Mouse (Mus musculus) forebrain, embryonic 14.5 days (tissue): ENCODE data around the gene Akt1. TPM values are rescaled to one million over a fixed set of nuclear protein-coding genes. Genes with fewer than 3 reads are reported as not detected.

Source experiments
- ATAC-seq: fragments of 200-750 bp; cut with Nextera tagmentation; 2 replicates; pipeline ENCODE4 v1.8.0; 2017; ENCODE audit warnings: mild to moderate bottlenecking, moderate library complexity
- DNase-seq: peaks from one replicate; pipeline ENCODE4 v3.0.0-alpha.2; 2015; ENCODE audit warnings: low spot score
- H3K27ac ChIP-seq: fragments of 300-500 bp; sonication (generic); 2 replicates; pipeline ENCODE4 v1.5.1; 2014; ENCODE audit warnings: low read depth, mild to moderate bottlenecking, control low read depth, low read length, moderate library complexity
- H3K27me3 ChIP-seq: fragments of 300-500 bp; sonication (generic); replicated peaks from 2 replicates; pipeline ENCODE4 v1.6.1; 2014; ENCODE audit warnings: low read length, control low read depth, mixed read lengths; ENCODE audit not compliant: control insufficient read depth, insufficient read depth
- H3K36me3 ChIP-seq: fragments of 300-500 bp; sonication (generic); 2 replicates; pipeline ENCODE4 v1.6.1; 2014; ENCODE audit warnings: low read length, control low read depth; ENCODE audit not compliant: control insufficient read depth, insufficient read depth
- H3K4me1 ChIP-seq: fragments of 300-500 bp; sonication (generic); 2 replicates; pipeline ENCODE4 v1.6.1; 2014; ENCODE audit warnings: antibody characterized with exemption, low read length, control low read depth; ENCODE audit not compliant: control insufficient read depth, insufficient read depth
- H3K4me2 ChIP-seq: fragments of 300-500 bp; sonication (generic); 2 replicates; pipeline ENCODE4 v1.6.1; 2014; ENCODE audit warnings: mild to moderate bottlenecking, control low read depth, low read length
- H3K4me3 ChIP-seq: fragments of 300-500 bp; sonication (generic); 2 replicates; pipeline ENCODE4 v1.5.1; 2014; ENCODE audit warnings: low read depth, low read length, control low read depth
- H3K9ac ChIP-seq: fragments of 300-500 bp; sonication (generic); 2 replicates; pipeline ENCODE4 v1.6.1; 2014; ENCODE audit warnings: mild to moderate bottlenecking, low read length, control low read depth, moderate library complexity
- H3K9me3 ChIP-seq: fragments of 300-500 bp; sonication (generic); replicated peaks from 2 replicates; pipeline ENCODE4 v1.6.1; 2016; ENCODE audit warnings: low read length, control low read depth, mixed read lengths; ENCODE audit not compliant: control insufficient read depth
- WGBS: fragments of 180-500 bp; shearing (Covaris S2); extraction: QIAGEN DNeasy Blood & Tissue Kit; methylation state at CpG from one replicate; pipeline ENCODE4 v1.1.7; 2014; 5-methylcytosine and 5-hydroxymethylcytosine counted together
- polyA plus RNA-seq: library from polyadenylated mRNA; unstranded; fragments of >200 nt; fragmentation: Nextera tagmentation; extraction: Ambion mirVana; gene quantifications from 2 replicates; pipeline ENCODE4 v1.2.1, GENCODE M21; 2014

Akt1 gene
- polyA plus RNA-seq, 1 experiment from 2014 or later = 65.4 TPM

DNA sequence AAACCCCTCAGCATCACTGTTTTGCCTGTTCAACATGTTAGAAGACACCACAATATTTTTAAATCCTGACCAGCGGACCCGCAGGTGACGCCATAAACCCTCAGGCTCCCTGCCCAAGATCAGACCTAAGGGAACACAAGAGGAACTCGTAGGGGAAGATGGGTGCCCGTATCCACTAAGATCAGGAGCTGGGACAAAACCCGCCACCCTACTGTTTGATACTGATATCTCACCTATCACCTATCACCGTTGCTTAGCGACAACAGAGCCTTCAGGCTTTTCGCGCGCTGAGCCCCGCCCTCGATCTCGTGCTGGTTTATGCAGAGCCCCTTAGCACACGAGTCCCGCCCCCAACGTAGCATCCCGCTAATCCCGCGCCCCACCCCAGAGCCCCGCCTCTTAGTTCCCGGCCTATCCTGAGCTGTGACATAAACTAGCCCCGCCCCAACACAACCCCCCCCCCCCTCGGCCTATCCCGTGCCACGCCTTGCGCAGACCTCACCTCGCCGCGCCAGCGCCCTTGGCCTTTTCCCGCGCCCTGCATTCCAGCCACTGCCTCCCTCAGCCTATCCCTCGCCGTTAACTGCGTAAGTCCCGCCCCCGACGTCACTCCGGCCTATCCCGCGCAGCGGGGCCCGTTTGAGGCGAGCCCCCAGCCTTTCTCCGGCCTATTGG, 30.4 kb downstream of the Akt1 start, which contains the start of gene Siva1:
TSS of gene Siva1 (plus strand) at position 500 of the 675 bp plus-strand sequence.
- WGBS = 2% methylated on average over 44 of the region's 46 CpGs
- H3K4me3 ChIP-seq = peak within 1 kb of the TSS; percentile 68
- peak within 1 kb of the TSS; percentile 82 for H3K27ac ChIP-seq
- ATAC-seq (peak; percentile 96), DNase-seq (peak; percentile 98)
- peak within 1 kb of the TSS; percentile 82 for H3K9ac ChIP-seq
- H3K4me2 ChIP-seq = peak within 1 kb of the TSS; percentile 87
- H3K4me1 ChIP-seq = peaks cover 7% of the 10 kb centered on the region; the same call in 1 of the 2 replicates
- no peaks in the 10 kb centered on the region for H3K9me3 ChIP-seq
- peaks cover 12% of the 10 kb centered on the region for H3K36me3 ChIP-seq
- H3K27me3 ChIP-seq = no peaks in the 10 kb centered on the region

DNA sequence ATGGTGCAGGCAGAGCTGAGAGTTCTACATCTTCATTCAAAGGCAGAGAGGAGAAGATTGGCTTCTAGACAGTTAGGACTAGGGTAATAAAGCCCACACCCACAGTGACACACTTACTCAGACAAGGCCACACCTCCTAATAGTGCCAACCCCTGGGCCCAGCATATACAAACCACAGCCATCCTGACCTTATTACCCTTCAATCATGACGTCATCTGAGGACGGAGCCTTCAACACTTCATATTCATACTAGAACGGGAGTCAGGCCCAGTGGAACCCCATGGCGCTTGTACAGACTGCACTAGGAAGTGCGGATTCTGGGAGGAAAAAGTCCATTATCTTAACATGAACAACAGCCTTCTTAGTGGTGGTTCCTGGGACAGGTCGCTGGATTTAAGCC, 31.6 kb downstream of the Akt1 start:
- no peak overlapping the region for H3K4me3 ChIP-seq
- ATAC-seq = no peak
- H3K9ac ChIP-seq = no peak overlapping the region

DNA sequence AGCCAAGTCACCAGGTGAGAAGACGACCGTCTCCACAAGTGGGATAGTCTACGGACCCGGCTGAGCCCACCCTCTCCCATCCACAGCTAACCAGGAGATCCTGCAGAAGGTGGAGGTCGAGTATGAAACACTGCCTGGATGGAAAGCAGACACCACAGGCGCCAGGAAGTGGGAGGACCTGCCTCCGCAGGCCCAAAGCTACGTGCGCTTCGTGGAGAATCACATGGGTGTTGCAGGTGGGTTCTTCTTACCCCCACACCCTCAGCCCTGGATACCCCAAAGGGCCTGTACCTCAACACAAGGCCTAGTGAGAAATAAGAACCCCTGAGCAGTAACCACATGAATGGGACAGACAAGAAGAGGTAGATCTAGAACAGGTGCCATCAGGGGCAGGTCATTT, 35.2 kb downstream of the Akt1 start:
- Histone ChIP-seq H3K4me3 (no peak overlapping the region), H3K27me3 (no peaks in the 10 kb centered on the region), H3K27ac (no peak overlapping the region), H3K36me3 (no peaks in the 10 kb centered on the region), H3K4me2 (no peak overlapping the region), H3K4me1 (no peaks in the 10 kb centered on the region), H3K9me3 (no peaks in the 10 kb centered on the region), H3K9ac (no peak overlapping the region)
- ATAC-seq = no peak
- no peak for DNase-seq
- WGBS = 91% methylated on average over 10 of the region's 10 CpGs

More for the DNA sequence above, 31.6 kb downstream of the Akt1 start:
- no peaks in the 10 kb centered on the region for H3K9me3 ChIP-seq
- WGBS = 94% methylated on average over 6 of the region's 6 CpGs
- H3K4me2 ChIP-seq = no peak overlapping the region
- H3K36me3 ChIP-seq = 0 out of 2 replicates have a peak, but pooled peaks cover 2% of the 10 kb centered on the region
- peaks cover 7% of the 10 kb centered on the region; the same call in 1 of the 2 replicates for H3K4me1 ChIP-seq
- DNase-seq = no peak
- H3K27ac ChIP-seq = no peak overlapping the region
- H3K27me3 ChIP-seq = no peaks in the 10 kb centered on the region

DNA sequence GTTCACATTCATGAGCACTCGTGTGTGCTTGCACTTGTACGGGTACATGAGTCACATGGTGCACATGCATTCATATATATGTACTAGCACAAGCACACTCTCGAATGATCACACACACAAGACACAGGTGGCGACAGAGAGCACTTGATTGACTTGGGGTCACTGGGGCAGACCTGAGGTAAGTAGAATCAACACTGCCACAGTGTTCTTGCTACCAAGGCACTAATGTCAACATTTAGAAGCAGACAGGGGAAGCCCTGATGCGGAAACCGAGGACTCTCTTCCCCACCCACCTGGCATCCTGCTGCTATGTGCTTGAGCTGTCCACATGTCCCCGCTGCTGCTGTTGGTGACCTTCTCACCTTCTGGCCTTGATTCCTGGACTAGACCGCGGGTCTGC, 41.0 kb downstream of the Akt1 start:
- no peak for DNase-seq

DNA sequence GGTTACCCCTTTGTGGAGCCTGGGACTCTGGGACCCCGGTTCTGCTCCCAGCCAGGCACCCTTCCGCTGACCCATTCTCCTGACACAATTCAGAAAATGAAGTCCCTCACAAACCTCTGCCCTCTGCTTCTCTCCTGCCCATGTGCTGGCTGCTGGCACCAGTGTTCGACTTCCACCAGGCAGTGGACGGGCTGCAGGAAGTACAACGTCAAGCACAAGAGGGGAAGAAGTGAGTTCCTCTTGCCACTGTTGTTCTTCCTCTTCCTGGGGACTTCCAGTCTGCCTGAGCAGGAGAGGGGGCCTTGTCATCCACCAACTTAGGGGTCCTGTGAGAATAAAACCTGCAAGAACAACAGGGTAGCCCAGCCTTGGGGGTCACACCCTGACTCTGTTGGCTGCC, 41.8 kb downstream of the Akt1 start:
- no peak overlapping the region for H3K9ac ChIP-seq
- H3K4me1 ChIP-seq = peaks cover 3% of the 10 kb centered on the region; the same call in 1 of the 2 replicates
- no peak for ATAC-seq
- no peak for DNase-seq
- no peak overlapping the region for H3K4me3 ChIP-seq
- no peak overlapping the region for H3K27ac ChIP-seq
- no peaks in the 10 kb centered on the region for H3K27me3 ChIP-seq
- H3K9me3 ChIP-seq = no peaks in the 10 kb centered on the region
- no peaks in the 10 kb centered on the region for H3K36me3 ChIP-seq
- H3K4me2 ChIP-seq = no peak overlapping the region
- 88% methylated on average over 5 of the region's 5 CpGs for WGBS

More for the DNA sequence above, 41.0 kb downstream of the Akt1 start:
- Histone ChIP-seq H3K27ac (no peak overlapping the region), H3K4me1 (peaks cover 3% of the 10 kb centered on the region; the same call in 1 of the 2 replicates), H3K9me3 (no peaks in the 10 kb centered on the region), H3K27me3 (no peaks in the 10 kb centered on the region), H3K4me2 (no peak overlapping the region), H3K36me3 (no peaks in the 10 kb centered on the region), H3K9ac (no peak overlapping the region), H3K4me3 (no peak overlapping the region)
- WGBS = 81% methylated on average over 9 of the region's 9 CpGs
- ATAC-seq = no peak

- Histone ChIP-seq H3K36me3 (no peaks in the 10 kb centered on the region), H3K27ac (no peak overlapping the region), H3K27me3 (no peaks in the 10 kb centered on the region), H3K4me1 (peaks cover 3% of the 10 kb centered on the region; the same call in 1 of the 2 replicates), H3K9me3 (no peaks in the 10 kb centered on the region), H3K4me2 (no peak overlapping the region), H3K4me3 (no peak overlapping the region), H3K9ac (no peak overlapping the region)
- 79% methylated on average over 11 of the region's 11 CpGs for WGBS
- DNase-seq = no peak
- ATAC-seq = no peak
Observed at GRCm38 (mm10) chr12:112632084-112632777, 42.5 kb downstream of the Akt1 start.

DNA sequence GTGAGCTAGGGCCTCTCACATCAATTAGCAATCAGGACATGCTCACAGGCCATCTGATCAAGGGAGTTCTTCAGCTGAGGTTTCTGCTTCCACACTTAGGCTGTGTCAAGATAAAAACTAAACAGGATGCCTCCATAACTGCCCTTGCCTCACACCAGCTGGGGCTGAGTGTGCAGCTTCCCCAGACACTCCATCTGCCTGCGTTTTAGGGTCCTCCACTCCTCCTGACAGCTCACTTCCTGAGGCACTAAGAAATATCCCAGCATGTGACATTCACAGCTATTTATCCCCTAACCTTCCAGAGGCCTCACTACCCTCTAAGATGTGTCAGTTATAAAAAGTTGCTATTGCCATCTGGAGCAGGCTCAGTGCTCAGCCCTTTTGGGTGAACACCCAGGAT, 43.2 kb downstream of the Akt1 start:
- no peak overlapping the region for H3K4me2 ChIP-seq
- H3K9me3 ChIP-seq = no peaks in the 10 kb centered on the region
- H3K4me3 ChIP-seq = no peak overlapping the region
- H3K27me3 ChIP-seq = no peaks in the 10 kb centered on the region
- H3K27ac ChIP-seq = no peak overlapping the region
- no peaks in the 10 kb centered on the region for H3K36me3 ChIP-seq
- DNase-seq = no peak
- no peak for ATAC-seq
- H3K9ac ChIP-seq = no peak overlapping the region
- H3K4me1 ChIP-seq = peaks cover 3% of the 10 kb centered on the region; the same call in 1 of the 2 replicates
- WGBS = 62% methylated on average over 1 of the region's 1 CpGs

DNA sequence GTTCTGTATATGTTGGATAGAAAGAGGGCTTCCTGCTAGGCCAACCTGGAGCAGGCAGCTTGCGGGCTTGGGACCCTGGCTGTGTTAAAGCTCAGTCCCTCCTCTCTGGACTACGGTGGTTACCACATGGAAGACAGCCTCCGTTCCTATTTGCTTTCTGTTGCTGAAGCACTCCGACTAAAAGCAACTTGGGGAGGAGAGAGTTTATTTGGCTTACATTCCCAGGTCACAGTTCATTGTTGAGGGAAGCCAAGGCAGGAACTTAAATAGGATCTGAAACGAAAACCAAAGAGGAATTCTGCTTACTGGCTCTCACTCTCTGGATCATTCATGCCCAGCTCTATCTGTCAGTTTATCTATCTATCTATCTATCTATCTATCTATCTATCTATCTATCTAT, 43.9 kb downstream of the Akt1 start:
- Histone ChIP-seq H3K36me3 (no peaks in the 10 kb centered on the region), H3K9me3 (no peaks in the 10 kb centered on the region), H3K9ac (no peak overlapping the region), H3K27ac (no peak overlapping the region), H3K27me3 (no peaks in the 10 kb centered on the region), H3K4me1 (peaks cover 3% of the 10 kb centered on the region; the same call in 1 of the 2 replicates), H3K4me2 (no peak overlapping the region), H3K4me3 (no peak overlapping the region)
- WGBS = 83% methylated on average over 5 of the region's 5 CpGs
- no peak for DNase-seq
- no peak for ATAC-seq

DNA sequence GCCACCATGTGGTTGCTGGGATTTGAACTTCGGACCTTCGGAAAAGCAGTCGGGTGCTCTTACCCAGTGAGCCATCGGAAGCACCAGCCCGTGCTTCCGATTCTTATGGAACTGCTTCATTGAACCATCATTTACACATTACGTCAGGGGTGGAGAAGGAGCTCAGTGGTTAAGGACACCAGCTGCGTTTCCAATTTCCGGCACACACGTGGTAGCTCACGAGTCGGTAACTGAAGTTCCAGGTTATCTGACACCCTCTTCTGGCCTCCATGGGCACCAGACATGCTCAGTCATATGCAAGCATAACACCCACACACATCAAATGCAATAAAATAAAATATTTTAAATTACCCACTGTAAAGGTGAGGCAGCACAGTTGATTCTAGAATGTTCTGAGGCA, 44.7 kb downstream of the Akt1 start:
- WGBS = 94% methylated on average over 12 of the region's 12 CpGs
- Histone ChIP-seq H3K27ac (no peak overlapping the region), H3K36me3 (no peaks in the 10 kb centered on the region), H3K27me3 (no peaks in the 10 kb centered on the region), H3K9me3 (no peaks in the 10 kb centered on the region), H3K4me2 (no peak overlapping the region), H3K4me1 (peaks cover 3% of the 10 kb centered on the region; the same call in 1 of the 2 replicates), H3K4me3 (no peak overlapping the region), H3K9ac (no peak overlapping the region)
- no peak for DNase-seq
- no peak for ATAC-seq
